Mouse (Mus musculus) fibroblast of lung, adult 2 months (primary cell): ENCODE results near the gene Ly6g6d.
A peak's percentile ranks its signal among the peaks of the same experiment; 100 is the strongest.

Experiments used
- DNase-seq: peaks from one replicate; pipeline ENCODE4 v3.0.0-alpha.2; 2011; ENCODE audit warnings: low read depth

Gene Ly6g6d

GRCm38 (mm10) chr17:35068213-35068914, 9.5 kb downstream of the Ly6g6d start:
- no peak for DNase-seq

GRCm38 (mm10) chr17:35066084-35066483, 11.8 kb downstream of the Ly6g6d start, which contains the start of gene Mpig6b:
Gene Mpig6b (minus strand): TSS chr17:35066184.
- DNase-seq = no peak

GRCm38 (mm10) chr17:35064951-35065947, 12.6 kb downstream of the Ly6g6d start, which contains the start of gene Ly6g6c:
Gene Ly6g6c (plus strand): TSS chr17:35065388.
- no peak for DNase-seq

GRCm38 (mm10) chr17:35064378-35064877, 13.4 kb downstream of the Ly6g6d start:
- no peak for DNase-seq

DNA sequence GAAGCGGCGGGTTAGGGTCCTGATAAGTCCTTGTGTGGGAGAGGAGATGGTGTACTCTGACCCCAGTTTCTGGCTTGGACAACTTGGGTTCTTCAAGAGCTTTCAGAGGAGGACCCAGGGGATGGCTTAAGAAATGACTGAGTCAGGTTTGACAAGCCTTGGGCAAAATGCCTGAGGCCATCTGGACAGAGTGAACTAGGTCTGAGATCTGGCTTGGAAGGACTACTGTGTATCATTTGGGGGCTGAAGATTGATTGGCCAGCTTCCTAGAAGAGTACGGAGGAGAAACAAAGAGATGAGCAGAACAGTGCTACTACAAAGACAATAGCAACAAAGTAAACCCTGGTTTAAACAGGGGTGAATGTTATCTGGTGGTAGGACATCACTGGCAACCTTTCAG, 14.4 kb downstream of the Ly6g6d start:
- DNase-seq = no peak

DNA sequence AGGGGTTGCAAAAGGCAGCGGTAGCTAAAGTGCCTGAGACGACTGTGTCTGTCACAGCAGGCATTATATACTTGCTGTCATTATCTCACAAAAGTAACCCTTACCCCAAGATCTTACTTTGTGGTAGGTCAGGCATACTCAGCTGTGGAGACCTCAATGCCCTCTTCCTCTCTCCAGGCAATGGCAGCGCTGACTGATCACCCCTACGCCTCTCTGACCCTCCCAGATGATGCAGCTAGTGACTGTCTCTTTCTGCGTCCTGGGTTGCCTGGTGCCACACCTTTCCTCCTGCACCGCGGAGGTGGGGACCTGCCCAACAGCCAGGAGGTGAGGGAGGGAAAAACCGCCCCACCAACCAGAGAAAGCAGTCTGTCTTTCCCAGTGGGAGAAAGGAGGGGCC, 16.6 kb downstream of the Ly6g6d start:
- DNase-seq = no peak

DNA sequence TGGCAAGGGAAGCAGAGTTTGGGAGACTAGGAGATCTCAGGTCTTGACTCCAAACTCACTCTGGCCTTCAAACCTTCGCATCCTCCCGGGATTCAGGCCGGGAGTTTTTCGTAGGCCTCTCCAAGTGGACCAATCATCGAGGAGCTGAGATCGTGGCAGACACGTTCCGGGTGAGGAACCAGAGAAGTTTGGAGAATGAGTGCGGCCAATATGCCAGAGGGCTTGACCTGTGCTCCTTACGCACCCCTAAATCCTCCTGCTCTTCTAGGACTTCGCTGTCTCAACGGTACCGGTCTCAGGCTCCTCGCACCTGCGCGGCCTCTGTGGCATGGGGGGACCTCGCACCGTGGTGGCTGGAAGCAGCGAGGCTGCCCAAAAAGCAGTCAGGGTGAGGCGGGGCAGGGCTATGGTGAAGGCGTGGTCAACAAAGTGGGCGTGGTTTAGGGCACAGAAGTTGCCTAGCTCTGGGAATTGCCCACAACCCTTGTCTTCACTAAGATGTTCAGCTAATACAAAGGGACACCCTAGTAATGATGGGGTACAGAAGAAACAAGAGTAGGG, 17.0 kb downstream of the Ly6g6d start:
- DNase-seq = no peak

DNA sequence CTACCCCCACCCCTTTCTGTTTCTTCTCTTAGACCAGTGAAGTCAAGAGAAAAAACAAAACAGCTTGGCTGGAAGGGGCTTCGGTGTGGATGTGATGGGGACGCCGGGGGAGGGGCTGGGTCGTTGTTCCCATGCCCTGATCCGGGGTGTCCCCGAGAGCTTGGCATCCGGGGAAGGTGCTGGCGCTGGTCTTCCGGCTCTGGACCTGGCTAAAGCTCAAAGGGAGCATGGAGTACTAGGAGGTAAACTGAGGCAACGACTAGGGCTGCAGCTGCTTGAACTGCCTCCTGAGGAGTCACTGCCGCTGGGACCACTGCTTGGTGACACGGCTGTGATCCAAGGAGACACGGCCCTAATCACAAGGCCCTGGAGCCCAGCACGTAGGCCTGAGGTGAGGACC, 17.8 kb downstream of the Ly6g6d start:
- DNase-seq = no peak

GRCm38 (mm10) chr17:35058911-35059892, 18.7 kb downstream of the Ly6g6d start, which contains the start of gene Ddah2:
Gene Ddah2 (plus strand): TSS chr17:35059035.
- peak; percentile 57 for DNase-seq

DNA sequence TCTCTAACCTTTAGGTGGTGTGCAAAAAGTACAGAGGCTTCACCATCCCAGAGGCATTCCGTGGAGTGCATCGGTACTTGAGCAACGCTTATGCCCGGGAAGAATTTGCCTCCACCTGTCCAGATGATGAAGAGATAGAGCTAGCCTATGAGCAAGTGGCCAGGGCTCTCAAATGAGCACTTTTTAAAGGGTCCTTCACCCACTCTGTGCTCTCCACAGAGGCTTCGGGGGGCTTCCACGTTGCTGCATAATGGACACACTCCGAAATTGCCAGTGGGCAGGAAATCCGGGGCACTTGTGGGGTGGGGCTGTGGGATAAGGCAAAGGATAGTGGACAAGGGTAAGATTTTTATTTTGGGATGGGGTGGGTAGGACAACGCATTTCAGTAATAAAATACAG, 19.5 kb downstream of the Ly6g6d start:
- DNase-seq = no peak

DNA sequence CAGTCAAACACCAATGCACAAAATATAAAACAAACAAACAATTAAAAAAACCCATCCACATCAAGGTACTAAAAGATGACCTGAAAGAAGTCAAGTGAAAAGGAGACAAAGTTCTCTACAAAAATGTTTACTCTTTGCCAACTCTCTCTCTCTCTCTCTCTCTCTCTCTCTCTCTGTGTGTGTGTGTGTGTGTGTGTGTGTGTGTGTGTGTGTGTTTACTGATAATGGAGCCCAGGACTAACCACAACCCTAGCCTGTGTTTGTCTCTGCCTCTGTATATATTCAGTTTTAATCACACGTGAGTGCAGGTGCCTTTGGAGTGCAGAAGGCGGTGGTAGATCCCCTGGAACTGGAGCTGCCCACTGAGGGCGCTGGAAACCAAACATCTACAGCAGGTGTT, 20.8 kb downstream of the Ly6g6d start:
- no peak for DNase-seq

GRCm38 (mm10) chr17:35055691-35056495, 22.0 kb downstream of the Ly6g6d start:
- DNase-seq = no peak

GRCm38 (mm10) chr17:35052271-35052798, 25.5 kb downstream of the Ly6g6d start:
- no peak for DNase-seq

DNA sequence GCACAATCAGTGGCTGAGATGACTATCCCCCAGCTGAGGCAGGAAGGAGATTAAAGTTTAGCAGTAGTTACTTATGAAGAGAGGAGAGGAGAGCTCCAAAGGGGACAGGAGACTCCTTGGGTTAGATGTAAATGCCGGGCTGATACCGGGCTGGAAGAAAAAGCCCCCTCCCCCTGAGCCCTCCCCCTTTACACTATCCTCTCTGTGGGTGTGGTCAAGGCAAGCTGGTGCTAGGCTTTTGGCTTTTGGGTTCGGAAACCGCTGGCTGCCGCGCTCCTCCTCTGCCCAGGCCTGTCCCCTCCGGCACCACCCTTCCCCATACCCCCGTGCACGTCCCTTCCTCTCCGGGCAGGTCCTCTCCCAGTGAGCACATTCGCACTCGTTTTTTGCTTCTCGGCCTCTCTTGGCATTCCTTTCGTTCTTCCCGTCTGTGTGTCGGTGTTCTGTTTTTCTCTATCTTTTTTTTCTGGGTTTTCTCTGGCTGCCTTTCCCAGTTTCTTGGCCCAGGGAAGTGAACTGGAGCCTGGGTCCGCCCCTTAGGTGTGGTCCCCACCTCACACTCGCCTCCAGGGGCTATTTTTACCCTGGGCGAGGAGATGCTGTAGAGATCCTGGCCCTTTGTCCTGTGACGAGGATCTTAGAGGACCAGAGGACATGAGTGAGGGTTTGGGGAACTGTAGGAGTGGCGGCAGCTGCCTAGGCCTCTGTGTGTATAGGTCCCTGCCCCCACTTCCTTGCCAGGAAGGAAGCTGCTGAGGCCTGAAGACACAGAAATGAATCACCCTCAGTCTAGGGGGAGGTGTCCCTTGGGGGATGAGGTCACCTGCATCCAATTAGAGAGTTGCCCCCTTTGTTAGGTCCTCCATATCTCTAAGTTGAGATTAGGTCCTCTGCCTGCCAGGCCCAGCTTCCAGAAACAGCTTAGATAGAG, 26.4 kb downstream of the Ly6g6d start:
- peak; percentile 56 for DNase-seq

DNA sequence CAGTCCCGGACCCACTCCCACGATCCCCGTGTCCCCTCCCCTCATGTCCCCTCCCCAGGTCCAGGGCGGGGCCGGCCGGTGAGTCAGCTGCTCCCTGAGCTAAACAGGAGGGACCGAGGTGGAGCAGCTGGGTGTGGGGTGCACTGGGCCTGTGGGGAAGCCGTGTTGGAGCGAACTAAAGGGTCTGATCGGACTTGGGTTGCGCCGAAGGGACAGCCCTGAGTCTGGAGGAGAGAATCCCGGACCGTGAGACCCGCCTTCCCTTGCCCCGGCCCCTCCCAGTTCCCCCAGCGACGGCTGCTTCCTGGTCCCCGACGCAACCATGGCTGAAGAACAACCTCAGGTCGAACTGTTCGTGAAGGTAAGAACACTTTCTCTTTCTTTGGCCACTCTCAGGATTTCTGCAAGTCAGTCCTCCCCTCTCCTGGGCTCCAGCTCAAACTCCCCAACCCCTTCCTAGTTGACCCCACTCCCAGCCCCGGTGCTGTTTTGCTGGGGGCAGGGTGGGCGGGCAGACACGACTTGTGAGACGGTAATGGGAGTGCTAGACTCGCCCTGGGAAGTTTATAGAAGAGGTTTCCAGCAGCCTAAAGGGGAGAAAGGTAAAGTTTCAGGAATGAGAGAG, 27.6 kb downstream of the Ly6g6d start:
- DNase-seq = no peak

GRCm38 (mm10) chr17:35049561-35050016, 28.3 kb downstream of the Ly6g6d start, which contains the start of gene Clic1:
Gene Clic1 (plus strand): TSS chr17:35049966.
- DNase-seq = no peak

GRCm38 (mm10) chr17:35048932-35049440, 28.9 kb downstream of the Ly6g6d start:
- DNase-seq = no peak
